Mouse (Mus musculus) megakaryocyte-erythroid progenitor cell, adult 5-6 weeks (primary cell): Measurements from ENCODE around the gene Cir1. TPM values are rescaled to one million over a fixed set of nuclear protein-coding genes. Genes with fewer than 3 reads are reported as not detected.
A peak's percentile ranks its signal among the peaks of the same experiment; 100 is the strongest.

Experiments used
- ATAC-seq: replicated peaks from 2 replicates; pipeline ENCODE4 v1.8.0; 2016; ENCODE audit warnings: mild to moderate bottlenecking, inconsistent platforms; ENCODE audit not compliant: severe bottlenecking, poor library complexity, low FRiP score, low TSS enrichment
- total RNA-seq, 2 experiments: library from RNA; stranded (forward) in 1 of 2; stranded (reverse) in 1 of 2; fragments of 200-1000, 215-1000 nt in 1 of 2; fragments of >200 nt in 1 of 2; fragmentation: Nextera tagmentation in 1 of 2; gene quantifications; 2 replicates each; pipeline ENCODE4 v1.2.3; 2014 to 2017

The Cir1 gene
- total RNA-seq, 2 experiments from 2014 or later: 28.3 to 28.4 TPM

DNA sequence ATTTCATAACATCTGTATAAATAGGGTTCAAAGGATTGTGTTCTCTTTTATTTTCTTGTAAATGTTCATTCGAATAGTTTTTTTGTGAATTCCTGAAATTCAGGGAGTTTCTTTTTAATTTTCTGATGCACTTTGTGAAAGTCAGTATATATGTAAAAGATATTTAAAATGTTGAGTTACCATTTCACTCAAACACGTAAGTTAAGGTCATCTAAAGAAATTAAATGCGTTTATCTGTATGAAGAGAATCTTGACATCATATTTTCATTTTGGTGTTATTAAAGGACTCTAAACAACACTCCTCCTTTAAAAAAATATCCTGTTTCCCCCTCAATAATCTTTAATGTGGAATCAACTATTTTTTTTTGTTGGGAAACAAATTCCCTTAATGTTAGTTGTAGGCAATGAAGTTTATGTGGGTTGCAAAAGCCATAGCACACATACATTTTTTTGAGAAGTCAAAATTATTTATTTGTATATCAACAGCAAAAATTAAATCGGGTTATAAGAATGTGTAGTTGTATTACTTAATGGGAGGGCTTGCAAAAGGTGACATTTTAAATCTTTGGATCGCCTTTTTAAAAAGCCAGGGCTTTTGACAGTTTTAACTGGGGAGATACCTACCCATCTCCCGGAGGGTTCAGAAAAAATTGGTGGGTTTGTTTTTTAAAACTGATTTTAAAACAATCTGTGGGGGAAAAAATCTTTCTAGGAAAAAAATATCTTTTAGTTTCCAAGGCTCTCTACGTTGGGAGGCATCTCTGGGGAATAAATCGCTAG is 37.0 kb downstream of the Cir1 start:
- no peak for ATAC-seq

DNA sequence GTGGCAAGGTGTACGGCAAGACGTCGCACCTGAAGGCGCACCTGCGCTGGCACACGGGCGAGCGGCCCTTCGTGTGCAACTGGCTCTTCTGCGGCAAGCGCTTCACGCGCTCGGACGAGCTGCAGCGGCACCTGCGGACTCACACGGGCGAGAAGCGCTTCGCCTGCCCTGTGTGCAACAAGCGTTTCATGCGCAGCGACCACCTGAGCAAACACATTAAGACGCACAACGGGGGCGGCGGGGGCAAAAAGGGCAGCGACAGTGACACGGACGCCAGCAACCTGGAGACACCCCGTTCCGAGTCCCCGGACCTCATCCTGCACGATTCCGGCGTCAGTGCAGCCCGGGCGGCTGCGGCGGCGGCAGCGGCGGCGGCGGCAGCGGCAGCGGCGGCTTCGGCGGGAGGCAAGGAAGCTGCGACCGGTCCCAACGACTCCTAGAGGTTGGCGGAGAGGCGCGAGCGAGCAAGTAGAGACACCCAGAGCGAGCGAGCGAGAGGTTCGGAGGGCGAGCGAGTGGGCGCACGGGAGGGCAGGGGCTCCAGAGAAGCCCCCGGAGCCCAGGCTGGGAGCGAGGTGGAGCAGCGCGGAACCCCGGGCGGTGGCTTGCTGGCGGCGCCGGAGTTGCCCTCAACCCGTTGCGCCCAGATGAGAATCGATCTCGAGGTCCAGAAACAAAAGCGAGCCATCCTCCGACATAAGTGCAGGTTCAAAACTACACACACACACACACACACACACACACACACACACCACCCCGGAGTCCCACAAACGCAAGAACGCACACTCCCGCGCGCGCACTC is 38.2 kb downstream of the Cir1 start:
- ATAC-seq: no peak

DNA sequence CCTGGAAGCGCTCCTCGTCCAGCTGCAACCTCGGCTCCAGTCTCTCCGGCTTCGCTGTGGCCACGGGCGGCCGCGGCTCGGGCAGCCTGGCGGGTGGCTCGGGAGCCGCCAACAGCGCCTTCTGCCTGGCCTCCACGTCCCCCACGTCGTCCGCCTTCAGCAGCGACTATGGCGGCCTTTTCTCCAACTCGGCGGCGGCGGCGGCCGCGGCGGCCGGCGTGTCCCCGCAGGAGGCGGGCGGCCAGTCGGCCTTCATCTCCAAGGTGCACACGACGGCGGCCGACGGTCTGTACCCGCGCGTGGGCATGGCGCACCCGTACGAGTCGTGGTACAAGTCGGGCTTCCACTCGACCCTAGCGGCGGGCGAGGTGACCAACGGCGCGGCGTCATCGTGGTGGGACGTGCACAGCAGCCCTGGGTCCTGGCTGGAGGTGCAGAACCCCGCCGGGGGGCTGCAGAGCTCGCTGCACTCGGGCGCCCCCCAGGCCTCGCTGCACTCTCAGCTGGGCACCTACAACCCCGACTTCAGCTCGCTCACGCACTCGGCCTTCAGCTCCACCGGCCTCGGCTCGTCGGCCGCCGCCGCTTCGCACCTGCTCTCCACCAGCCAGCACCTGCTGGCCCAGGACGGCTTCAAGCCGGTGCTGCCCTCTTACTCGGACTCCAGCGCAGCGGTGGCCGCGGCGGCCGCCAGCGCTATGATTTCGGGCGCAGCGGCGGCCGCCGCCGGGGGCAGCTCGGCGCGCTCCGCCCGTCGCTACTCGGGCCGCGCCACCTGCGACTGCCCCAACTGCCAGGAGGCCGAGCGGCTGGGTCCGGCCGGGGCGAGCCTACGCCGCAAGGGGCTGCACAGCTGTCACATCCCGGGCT is 39.0 kb downstream of the Cir1 start:
- ATAC-seq: no peak

DNA sequence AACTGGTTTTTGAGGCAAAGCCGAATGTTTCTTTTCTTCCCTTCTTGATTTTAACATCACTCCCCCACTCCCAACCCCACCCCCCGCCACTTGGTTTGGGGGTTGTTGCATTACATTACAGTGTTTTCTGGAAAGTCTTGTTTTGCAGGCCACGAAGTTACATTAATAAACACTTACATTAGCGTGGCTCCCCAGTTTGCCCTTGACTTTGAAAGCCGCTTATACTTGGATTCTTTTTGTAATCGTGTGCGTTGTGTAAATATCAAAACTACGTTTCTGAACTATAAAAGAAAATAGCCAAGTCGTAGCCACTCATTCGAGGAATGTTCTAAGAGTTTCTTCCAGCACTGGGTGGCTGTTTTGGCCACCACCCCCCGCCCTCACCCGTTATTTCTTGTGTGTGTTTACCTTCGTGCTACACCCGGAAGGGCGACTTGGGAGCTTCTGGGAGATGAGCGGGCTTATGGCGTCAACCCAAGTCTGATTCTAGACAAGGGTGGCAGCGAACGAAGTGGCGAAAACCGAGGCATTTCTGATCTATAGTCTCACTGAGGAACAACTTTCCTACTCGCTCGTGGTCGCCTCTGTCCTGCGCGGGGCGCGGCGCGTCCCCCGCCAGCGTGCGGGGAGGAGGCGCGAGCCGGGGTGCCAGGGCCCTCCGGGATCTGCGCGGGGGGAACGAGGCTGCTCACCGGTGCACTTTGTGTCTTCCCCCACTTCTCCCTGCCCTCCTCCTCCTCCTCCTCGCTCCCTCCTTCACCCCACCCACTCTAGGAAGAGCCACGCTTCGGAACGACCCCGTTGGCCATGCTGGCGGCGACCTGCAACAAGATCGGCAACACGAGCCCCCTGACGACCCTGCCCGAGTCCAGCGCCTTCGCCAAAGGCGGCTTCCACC is 39.9 kb downstream of the Cir1 start:
- ATAC-seq: no peak

DNA sequence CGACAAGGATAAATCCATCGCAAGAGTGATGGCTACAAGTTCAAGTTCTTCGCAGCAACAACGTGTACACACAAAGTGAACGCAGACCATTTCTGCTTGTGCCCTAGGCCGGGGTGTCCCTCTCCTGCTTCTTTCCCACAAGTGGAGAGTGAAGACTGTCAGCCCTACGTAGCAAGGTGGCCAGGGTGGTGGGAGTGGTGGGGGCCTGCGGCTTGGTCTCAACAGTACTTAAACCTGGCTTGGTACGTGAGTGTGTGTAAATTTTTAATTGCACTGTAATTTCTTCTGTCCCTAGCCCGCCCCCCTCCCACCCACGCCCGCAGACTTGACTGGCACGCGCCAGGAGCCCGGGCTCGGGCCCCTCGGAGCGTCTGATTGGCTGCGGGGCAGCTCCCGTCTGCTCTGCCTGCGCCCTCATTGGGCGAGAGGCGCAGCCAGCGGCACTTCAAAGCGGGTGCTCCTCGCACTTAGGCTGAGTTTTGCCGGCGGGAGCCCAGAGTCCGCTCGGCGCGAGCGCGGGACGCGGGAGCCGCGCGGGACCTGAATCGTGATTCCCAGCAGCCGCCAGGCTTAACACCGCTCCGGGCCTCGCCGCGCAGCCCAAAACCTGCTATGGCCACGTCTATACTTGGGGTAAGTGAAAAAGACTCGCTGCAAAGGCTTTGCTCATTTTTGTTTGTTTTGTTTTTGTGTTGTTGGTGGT is 40.9 kb downstream of the Cir1 start, which contains the start of gene Sp9:
TSS of gene Sp9 (plus strand) at position 467 of the 703 bp plus-strand sequence.
- ATAC-seq: 0 out of 2 replicates have a peak, but pooled peaks have one; percentile 21

DNA sequence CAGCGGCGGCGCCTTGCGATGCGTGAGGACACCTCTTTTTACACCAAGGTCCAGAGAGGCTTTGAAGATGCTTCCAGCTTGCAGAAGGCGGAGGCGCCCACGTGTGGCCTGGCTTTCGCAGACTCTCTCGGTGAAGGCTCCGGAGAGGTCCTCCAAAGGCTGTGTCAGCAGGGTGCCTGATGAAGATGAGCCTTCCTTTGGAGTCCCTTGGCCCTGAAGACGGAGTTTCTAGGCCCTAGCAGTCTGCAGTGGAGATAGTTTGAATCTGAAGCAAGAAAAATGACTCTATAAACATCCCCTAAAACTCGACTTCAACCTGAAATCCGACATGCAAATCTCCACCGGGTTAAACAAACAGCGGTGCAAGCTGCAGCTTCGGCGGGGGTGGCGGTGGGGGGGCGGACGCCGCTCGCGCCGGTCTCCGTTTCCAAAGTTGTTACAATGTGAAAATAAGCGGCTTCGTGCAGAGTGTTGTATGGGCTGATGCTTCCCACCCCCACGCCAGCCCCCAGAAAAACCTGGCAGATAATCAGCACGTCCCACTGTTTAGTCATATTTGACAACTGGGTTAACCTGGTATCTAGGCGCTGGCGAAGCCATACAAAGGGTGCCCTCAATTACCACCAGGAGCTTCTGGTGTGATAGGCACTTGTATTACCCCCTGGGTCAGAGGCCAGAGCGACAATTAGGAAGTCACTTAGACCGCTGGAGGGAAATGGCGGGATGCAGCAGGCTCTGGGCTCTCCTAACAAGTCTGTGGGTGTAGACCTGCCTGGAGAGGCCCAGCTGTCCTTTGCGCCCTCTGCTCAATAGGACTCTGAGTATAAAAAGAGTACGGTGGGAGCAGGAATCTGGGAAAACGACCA is 41.7 kb downstream of the Cir1 start:
- ATAC-seq: no peak

DNA sequence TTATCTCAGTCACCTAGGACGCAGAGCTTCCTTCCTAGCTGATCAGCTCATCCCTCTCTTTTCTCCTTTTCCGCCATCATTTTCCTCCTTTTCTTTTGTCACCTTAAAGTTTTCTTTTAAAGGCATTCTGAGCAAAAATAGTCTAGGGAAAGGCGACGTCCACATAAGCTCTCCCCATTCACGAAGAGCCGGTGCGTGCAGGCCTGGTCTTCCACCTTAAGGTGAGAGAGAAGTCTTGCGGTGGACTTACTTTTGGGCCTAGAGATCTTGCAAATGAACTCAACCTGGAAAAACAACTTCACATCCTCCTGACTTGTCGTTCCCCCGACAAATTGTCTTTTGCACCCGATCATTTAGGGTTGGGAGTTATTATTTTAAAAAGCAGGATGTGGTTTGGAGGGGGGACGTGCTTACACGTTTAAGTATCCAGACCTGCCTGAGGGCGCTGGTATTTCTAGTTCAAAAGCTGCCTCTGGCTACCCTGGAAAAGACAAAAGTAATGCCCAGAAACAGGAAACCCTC is 42.4 kb downstream of the Cir1 start:
- ATAC-seq: no peak

DNA sequence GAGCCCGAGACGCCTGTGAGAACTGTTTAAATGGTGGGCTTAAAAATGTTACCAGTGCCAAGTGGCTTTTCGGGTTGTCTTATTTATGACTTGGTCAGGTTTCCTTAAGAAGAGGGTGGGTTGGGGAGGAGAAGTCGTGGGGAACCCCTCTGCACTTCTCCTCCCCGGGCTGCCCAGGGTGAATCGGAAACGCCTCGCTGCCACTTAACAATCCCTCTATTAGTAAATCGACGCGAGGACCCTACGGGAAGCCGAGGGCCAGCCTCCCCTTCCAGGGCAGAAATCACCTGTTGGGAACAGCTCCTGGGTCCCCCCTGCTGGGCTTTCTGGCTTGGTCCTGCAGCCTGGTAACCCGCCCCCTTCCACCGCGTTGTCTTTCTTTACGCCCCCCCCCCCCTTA is 42.8 kb downstream of the Cir1 start:
- ATAC-seq: no peak

DNA sequence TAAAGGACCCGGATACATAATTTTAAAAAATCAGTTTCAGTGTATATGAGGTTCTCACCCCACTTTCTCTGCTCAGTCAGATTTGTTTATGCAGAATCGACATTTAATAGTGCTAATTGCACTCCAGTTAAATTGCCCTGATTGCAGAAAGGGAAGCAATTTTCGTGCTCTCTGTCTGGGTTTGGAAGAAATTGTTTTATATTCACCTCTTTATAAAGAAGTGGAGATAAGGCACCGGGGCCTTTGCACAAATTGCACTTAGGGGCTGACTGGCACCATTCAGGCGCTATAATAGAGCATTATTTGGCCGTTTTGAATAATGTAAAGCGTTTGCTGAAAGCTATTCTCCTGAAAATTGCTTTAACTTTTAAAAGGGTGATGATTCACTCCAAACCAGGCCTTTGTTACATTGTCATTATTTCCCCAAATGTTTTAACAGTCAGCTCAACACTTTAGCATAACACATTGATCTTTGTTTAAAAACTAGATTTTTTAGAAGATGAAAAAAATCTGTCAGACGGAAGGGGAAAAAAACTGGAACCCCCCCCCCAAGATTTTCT is 43.6 kb downstream of the Cir1 start:
- ATAC-seq: no peak

DNA sequence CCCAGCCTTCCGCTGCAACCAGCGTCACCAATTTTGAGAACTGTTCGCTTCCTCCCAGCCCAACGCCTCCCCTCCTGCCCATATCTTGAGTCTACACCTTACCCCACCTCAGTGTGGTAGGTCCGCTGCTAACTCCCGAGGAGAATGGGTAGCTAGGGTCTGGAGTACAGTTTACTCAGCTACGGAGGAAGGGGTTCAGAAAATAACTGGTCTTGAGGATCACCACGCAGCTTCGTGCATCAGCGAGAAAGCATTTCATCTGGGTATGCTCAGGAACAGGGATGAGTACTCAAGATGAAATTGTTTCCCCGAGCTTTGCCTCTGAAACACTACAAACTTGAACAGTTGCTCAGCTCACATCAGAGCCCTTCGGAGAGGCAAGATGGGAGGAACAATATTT is 44.2 kb downstream of the Cir1 start:
- ATAC-seq: no peak

DNA sequence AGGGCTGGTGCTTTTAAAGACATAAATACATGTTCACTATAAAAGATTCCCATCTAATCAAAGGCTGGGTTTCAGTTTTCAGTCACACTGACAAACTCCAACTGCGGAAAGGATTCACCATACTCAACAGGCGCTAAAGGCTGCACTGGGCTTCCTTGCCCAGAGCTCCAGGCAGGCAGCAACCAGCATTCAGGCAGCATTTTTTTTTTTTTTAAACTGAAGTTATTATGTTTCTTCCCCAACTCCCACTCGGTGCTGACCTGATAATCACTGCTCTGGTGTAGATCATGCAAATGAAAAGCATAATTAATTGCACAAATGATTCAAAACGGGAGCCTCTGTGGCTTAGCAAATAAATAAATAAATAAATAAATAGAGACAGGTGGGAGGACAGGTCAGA is 44.7 kb downstream of the Cir1 start:
- ATAC-seq: no peak

DNA sequence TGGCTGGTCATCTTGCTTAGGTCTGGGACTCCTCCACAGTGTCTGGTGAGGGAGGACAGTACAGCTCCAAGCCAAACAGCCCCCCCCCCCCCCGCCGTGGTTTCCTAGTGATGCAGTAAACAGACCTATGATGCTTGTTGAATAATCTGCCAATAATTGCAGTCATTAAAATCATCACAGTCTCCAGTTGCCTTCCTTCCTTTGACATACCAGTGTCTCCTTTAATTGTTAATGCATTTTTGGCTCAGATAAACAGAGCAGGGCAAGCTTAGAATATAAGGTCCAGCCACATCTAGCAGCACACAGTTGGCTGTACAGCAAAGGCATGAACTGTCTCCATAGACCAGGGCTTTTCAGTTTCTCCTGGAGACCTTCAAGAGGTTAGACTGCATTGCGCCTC is 45.3 kb downstream of the Cir1 start:
- ATAC-seq: no peak

DNA sequence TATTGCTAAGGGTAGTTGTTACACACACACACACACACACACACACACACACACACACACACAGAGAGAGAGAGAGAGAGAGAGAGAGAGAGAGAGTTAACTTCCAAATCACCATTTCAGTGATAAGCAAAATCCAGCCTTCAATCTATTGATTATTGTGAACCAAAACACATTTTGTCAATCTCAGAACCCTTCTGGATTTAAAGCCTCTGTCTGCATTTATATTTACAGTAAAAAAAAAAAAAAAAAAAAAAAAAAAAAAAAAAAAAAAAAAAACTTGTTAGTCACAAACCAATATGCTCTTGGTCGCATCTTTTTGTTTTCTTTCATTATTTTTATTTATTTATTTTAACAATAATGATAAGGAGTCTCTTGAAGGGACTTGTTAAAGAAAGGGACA is 45.9 kb downstream of the Cir1 start:
- no peak for ATAC-seq

DNA sequence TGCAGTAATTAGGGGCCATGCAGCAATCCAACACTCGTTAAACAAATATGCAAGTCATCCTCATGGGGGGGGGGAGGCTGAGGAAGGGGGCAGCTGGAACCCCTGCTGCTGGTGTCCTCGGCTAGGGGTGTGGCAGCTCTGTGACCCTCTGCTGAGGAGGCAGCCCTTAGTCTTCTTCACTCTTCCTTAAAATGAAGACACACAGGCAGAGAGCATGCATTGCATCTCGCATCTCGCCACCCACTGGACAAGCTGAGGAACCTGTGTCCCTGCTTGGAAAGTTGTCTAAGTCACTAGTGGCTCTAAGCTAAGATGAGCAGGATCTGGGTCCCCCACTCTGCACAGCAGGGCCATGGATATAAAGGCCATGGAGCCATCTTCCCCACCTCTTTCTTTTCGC is 46.5 kb downstream of the Cir1 start:
- 0 out of 2 replicates have a peak, but pooled peaks have one; percentile 19 for ATAC-seq

DNA sequence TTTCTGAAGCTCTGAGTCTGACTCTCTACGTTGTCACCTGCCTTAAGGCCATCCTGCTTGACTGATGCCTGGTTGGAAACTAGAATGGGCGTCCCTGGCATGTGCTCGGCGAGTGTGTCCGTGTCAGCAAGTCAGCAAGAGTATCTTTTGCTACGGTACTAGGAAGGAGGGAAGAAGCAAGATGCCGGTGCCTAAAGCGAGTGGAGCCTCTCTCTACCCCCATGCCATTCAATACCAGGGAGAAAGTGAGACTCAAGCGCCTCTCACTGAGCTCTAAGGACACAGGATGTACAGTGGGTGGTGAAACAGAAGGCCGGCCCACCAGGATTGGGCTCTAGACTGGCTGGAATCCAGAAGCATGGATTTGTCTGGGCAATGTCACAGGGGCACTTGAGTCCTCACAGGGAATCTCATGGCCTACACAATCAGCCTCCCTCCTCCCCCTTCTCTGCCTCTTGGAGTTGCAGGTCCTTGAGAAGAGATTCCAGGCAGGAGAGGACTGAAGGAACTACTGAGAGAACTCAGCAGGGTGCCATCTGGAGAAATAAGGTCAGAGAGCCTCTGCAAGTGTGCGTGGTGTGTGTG is 47.8 kb downstream of the Cir1 start:
- ATAC-seq: no peak

DNA sequence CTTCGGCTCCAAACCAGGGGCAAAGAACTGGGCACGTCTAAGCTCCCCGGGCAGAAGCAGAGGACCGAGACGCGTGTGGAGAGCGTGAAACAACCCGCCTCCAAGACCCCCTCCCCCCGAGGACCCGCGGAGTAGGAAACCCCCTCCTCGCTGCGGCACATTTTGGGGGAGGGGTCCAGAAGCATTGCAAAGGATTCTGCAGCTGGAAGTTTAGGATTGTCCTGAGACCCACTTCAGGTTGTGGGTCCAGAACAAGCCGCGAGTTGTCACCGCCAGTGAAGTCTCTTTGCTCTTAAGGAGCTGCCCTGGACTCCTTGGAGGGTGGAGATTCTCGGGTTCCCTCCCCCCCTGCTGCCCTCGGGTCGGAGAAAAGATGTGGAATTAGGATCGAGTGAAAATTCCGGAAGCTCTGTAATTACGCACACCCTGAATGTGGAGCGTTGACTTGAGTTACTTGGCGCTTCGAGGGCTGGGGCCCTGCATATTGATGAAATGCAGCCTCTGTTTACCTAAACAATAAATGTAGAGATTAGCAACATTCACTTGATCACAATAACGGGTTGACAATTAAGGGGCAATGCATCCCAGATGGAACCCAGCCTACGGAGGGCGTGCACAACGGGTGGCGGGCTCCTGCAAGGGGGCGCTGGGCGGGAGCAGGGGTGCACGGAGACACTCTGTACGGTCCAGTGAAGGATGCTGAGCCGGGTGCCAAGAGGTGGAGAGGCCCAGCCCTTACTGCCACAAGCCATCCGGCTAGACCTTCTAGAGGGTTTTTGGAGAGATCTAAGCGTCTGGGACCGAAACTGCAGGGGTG is 48.5 kb downstream of the Cir1 start:
- no peak for ATAC-seq
